Mouse (Mus musculus): ENCODE data around the gene Rpusd3. TPM values are rescaled to one million over a fixed set of nuclear protein-coding genes. Genes with fewer than 3 reads are reported as not detected.

Gene Rpusd3
- polyA plus RNA-seq (2012) = 77.9 and 81.6 TPM in 2 replicates

DNA sequence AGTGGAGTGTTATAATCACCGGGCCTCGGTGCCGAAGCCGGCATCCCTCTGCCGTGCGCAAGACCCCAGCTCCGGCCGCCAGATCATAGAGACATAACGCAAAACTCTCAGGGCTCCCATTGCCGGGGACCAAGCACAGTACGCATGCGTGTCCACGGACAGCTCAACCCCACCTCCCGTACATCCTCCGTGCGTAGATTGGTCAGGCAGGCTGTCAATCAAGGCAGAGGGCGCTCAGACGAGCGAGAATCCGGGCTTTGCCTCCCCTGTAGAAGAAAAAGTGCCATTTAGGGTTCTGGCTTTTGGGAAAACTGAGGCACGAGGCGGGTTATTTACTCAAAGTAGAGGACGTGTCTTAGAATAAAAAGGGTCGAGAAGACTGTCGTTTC, at the start of gene Rpusd3:
Gene Rpusd3 (minus strand): TSS at position 142 of the 389 bp plus-strand sequence.

DNA sequence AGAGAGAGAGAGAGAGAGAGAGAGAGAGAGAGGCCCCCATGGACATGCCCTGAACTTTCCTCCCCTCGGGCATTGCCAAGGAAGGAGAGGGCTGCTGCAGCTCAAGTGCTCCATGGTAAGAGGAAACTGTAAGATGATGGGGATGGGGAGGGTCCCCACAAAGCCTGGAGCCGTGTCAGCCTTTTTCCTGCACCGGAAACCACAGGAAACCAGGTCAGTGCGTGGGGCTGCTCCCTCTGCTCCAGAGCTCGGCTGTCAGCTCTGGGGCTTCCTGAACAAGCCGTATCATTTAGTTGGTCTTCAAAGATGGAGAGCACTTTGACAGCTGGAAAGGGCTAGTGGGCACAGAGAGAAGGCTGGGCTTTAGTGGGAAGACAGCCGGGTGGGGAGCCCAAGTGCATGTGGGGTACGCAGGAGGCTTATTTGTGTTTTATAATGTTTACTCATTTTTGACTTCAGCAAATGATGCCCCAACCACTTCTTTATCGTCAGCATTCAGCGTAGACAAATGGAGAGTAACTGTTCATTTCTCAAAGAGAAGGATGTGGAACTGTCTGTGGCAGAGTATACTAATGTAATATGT, 38.9 kb upstream of the Rpusd3 start, which contains the start of gene Il17re:
Gene Il17re (plus strand): TSS at position 533 of the 583 bp plus-strand sequence.

DNA sequence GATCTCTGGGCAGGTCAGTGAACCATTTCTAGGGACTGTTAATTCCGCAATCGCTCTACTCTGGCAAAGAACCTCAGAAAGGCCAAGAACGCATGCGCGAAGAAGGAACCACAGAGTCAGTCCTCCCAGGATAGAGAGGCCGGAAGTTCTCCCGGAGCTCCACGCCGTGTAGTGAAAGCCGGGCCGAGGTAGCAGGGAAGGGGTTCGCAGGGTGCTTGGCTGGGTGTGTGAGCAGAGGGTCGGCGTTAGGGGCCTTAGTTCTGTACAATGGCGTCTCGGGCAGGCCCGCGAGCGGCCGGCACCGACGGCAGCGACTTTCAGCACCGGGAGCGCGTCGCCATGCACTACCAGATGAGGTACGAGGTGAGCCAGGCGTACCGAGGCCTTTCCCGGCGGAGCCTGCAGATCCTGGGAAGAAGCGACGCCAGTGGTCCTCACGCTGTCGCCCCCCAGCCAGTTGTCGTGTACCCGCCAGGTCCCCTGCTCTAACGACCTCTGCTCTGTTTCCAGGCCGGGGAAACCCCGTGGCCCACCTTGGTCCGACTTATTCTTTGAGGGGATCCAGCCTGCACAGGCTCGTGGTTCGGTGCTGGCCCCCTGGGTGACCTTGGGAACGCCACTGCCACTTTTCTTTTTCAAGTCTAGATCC, 23.4 kb upstream of the Rpusd3 start, which contains the start of gene Jagn1:
Gene Jagn1 (plus strand): TSS at position 128 of the 649 bp plus-strand sequence.

DNA sequence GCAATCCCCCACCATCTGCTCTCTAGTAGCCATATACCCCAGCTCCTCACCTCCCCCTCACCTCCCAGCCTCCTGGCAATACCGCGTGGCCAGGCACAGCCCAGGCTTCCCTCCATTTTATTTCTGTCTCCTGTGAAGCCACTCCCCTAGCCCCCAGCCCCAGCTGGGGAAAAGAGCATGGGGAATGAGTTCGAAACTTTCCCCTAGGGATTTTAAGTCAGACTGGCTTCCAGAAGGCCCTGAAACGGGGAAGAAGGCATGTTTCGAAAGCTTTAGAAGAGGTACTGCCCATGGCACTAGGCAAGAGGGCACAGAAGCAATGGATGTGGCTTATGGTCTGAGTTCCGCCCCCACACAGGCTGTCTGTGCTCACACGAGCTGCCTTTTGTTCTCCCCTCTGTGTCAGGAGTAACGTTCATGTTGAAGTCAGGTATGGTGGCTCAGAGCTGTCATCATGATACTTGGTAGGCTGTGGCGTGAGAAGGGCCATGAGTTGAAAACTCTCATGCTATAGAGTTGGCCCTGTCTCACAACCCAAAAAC, 16.6 kb upstream of the Rpusd3 start, which contains the start of gene Cidec:
Gene Cidec (minus strand): TSS at position 97 of the 542 bp plus-strand sequence.

DNA sequence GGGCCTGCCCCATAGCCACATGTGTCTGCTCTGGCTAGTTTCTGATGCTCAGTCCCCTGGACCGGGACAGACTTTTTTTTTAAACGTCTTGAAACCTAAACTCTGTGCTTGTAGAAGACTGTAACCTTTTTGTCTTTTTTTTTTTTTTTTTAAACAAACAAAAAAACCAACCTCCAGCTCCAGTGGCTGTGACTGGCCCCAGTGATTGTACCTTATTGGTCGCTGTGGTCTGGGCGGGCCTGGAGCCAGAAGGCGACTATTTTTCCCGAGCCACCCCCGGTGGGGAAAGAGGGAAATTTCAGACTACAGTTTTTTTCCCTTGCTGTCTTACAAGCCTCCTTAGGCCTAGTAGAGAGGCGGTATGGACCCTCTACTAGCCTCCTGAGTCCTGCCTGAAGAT, 30.2 kb downstream of the Rpusd3 start, which contains the start of gene Ttll3:
Gene Ttll3 (plus strand): TSS at position 301 of the 400 bp plus-strand sequence.

DNA sequence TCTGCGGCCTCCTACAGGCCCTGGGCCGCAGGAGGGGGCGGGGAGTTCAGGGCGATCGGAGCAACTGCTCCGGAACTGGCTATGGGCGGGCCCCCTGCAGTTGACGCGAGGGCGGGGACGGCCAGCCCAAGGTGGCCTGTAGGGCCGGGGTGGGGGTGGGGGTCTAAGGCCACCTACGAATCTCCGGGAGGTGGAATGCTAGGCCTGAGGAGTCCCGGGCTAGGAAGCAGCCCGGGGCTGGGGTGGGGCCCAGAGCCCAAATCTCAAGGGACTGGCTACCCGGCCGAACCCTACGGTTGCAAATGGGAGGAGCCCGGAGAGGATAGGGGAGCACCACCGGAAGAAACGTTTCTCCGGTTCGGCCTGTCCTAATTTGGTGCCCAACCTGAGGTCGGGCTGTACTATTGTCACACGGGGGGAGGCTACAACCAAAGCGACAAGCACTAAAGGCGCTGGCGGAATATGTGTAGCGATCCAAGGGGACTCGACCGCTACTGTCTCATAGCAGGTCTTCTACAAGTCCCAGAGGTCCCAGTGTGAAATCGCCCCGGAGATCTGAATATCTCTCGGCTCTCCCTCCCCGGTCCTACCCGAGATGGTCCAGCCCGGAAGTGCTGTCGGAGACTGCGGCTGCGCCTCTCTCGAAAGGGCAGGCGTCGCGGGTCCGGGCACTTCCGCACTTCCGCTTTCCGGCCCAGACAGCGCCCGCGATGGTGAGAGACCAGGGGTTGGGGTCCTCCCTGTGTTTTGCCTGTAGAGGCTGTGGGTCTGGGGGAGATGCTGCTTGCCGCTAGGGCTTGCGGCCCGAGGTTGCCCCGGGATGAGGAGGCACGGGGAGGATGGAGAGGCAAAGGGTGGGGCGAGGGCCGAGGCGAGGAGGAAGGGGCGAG, 41.4 kb downstream of the Rpusd3 start, which contains the start of the genes Tada3 and Arpc4:
Gene Tada3 (minus strand): TSS at position 388 of the 890 bp plus-strand sequence.
Gene Arpc4 (plus strand): TSS at position 620 of the 890 bp plus-strand sequence.

Other genes with a start within 250 kb of the Rpusd3 start
- gene Lhfpl4, start 224.0 kb downstream of the Rpusd3 start, polyA plus RNA-seq (2012) = 0.02 and 0.06 TPM in 2 replicates
- gene Mtmr14, start 181.5 kb downstream of the Rpusd3 start, polyA plus RNA-seq (2012) = 123 and 129 TPM in 2 replicates
- 0.23 and 0.43 TPM in 2 replicates for gene Cpne9, start 137.0 kb downstream of the Rpusd3 start, polyA plus RNA-seq (2012)
- gene Brpf1, start 112.2 kb downstream of the Rpusd3 start, polyA plus RNA-seq (2012) = 59.8 and 81.0 TPM in 2 replicates
- 7.7 and 9.1 TPM in 2 replicates for gene Ogg1, start 92.4 kb downstream of the Rpusd3 start, polyA plus RNA-seq (2012)
- 18.7 and 21.9 TPM in 2 replicates for gene Camk1, start 75.4 kb downstream of the Rpusd3 start, polyA plus RNA-seq (2012)
- gene Tada3, start 41.5 kb downstream of the Rpusd3 start, polyA plus RNA-seq (2012) = 63.9 and 87.3 TPM in 2 replicates
- 311 and 382 TPM in 2 replicates for gene Arpc4, start 41.2 kb downstream of the Rpusd3 start, polyA plus RNA-seq (2012)
- 7.2 and 7.8 TPM in 2 replicates for gene Ttll3, start 30.1 kb downstream of the Rpusd3 start, polyA plus RNA-seq (2012)
- gene Cidec, start 16.4 kb upstream of the Rpusd3 start, polyA plus RNA-seq (2012) = not detected in 2 replicates
- 11.1 and 13.2 TPM in 2 replicates for gene Jagn1, start 23.2 kb upstream of the Rpusd3 start, polyA plus RNA-seq (2012)
- 0.90 and 1.6 TPM in 2 replicates for gene Il17re, start 39.1 kb upstream of the Rpusd3 start, polyA plus RNA-seq (2012)
- 0.29 and 1.9 TPM in 2 replicates for gene Il17rc, start 52.1 kb upstream of the Rpusd3 start, polyA plus RNA-seq (2012)
- 37.0 and 42.1 TPM in 2 replicates for gene Creld1, start 64.0 kb upstream of the Rpusd3 start, polyA plus RNA-seq (2012)
- gene Prrt3, start 82.6 kb upstream of the Rpusd3 start, polyA plus RNA-seq (2012) = 0.02 and 0.06 TPM in 2 replicates
- 33.9 and 35.5 TPM in 2 replicates for gene Emc3, start 112.3 kb upstream of the Rpusd3 start, polyA plus RNA-seq (2012)
- gene Fancd2, start 112.3 kb upstream of the Rpusd3 start, polyA plus RNA-seq (2012) = 1.6 and 2.2 TPM in 2 replicates
- gene Fancd2os, start 181.4 kb upstream of the Rpusd3 start, polyA plus RNA-seq (2012) = not detected in 2 replicates
- gene Brk1, start 185.4 kb upstream of the Rpusd3 start, polyA plus RNA-seq (2012) = 40.1 and 48.6 TPM in 2 replicates
- gene Vhl, start 204.6 kb upstream of the Rpusd3 start, polyA plus RNA-seq (2012) = 7.0 and 7.1 TPM in 2 replicates
- gene Irak2, start 219.1 kb upstream of the Rpusd3 start, polyA plus RNA-seq (2012) = 44.0 and 46.5 TPM in 2 replicates